Mouse (Mus musculus) lung, embryonic 14.5 days (tissue): ENCODE measurements around the gene Ano3. TPM values are rescaled to one million over a fixed set of nuclear protein-coding genes. Genes with fewer than 3 reads are reported as not detected.

Experiments
- ATAC-seq: fragments of 200-750 bp; cut with Nextera tagmentation; 2 replicates; pipeline ENCODE4 v1.8.0; 2017; ENCODE audit warnings: mild to moderate bottlenecking, moderate TSS enrichment, moderate library complexity; ENCODE audit not compliant: insufficient read depth
- DNase-seq: peaks from one replicate; pipeline ENCODE4 v3.0.0-alpha.2; 2015
- H3K27ac ChIP-seq: fragments of 300-500 bp; sonication (generic); 2 replicates; pipeline ENCODE4 v1.5.1; 2014; ENCODE audit warnings: low read depth, mild to moderate bottlenecking, moderate library complexity
- H3K27me3 ChIP-seq: fragments of 300-500 bp; sonication (generic); 2 replicates; pipeline ENCODE4 v1.6.1; 2014; ENCODE audit warnings: low read length, control low read depth; ENCODE audit not compliant: insufficient read depth
- H3K36me3 ChIP-seq: fragments of 300-500 bp; sonication (generic); 2 replicates; pipeline ENCODE4 v1.6.1; 2014; ENCODE audit warnings: control low read depth; ENCODE audit not compliant: insufficient read depth
- H3K4me1 ChIP-seq: fragments of 300-500 bp; sonication (generic); 2 replicates; pipeline ENCODE4 v1.6.1; 2014; ENCODE audit warnings: antibody characterized with exemption, control low read depth; ENCODE audit not compliant: insufficient read depth
- H3K4me2 ChIP-seq: fragments of 300-500 bp; sonication (generic); 2 replicates; pipeline ENCODE4 v1.6.1; 2014; ENCODE audit warnings: mild to moderate bottlenecking
- H3K4me3 ChIP-seq: fragments of 300-500 bp; sonication (generic); 2 replicates; pipeline ENCODE4 v1.5.1; 2014; ENCODE audit warnings: low read depth, low read length
- H3K9ac ChIP-seq: fragments of 300-500 bp; sonication (generic); 2 replicates; pipeline ENCODE4 v1.6.1; 2014
- H3K9me3 ChIP-seq: fragments of 300-500 bp; sonication (generic); 2 replicates; pipeline ENCODE4 v1.6.1; 2016; ENCODE audit warnings: low read depth, low read length, control low read depth
- CTCF ChIP-seq: IDR thresholded peaks from 2 replicates; pipeline ENCODE4 v1.5.1; 2016; ENCODE audit warnings: antibody characterized with exemption, low read depth
- WGBS: fragments of 180-500 bp; shearing (Covaris S2); extraction: QIAGEN DNeasy Blood & Tissue Kit; methylation state at CpG from one replicate; pipeline ENCODE4 v1.1.7; 2014; 5-methylcytosine and 5-hydroxymethylcytosine counted together
- polyA plus RNA-seq: library from polyadenylated mRNA; unstranded; fragments of >200 nt; fragmentation: Nextera tagmentation; extraction: Ambion mirVana; gene quantifications from 2 replicates; pipeline ENCODE4 v1.2.1, GENCODE M21; 2014

Gene Ano3
- polyA plus RNA-seq, 1 experiment from 2014 or later: 0.08 TPM

GRCm38 (mm10) chr2:110896477-110897270 is 54.0 kb downstream of the Ano3 start:
- ATAC-seq (no peak), DNase-seq (no peak)
- Histone ChIP-seq H3K4me3 (no peak overlapping the region), H3K36me3 (no peaks in the 10 kb centered on the region), H3K4me1 (no peaks in the 10 kb centered on the region), H3K27ac (no peak overlapping the region), H3K27me3 (no peaks in the 10 kb centered on the region), H3K9ac (no peak overlapping the region), H3K4me2 (no peak overlapping the region), H3K9me3 (no peaks in the 10 kb centered on the region)
- WGBS: 90% methylated on average over 2 of the region's 2 CpGs
- no peak for TF ChIP-seq CTCF

- H3K4me3 ChIP-seq: no peak overlapping the region
- H3K27me3 ChIP-seq: no peaks in the 10 kb centered on the region
- H3K36me3 ChIP-seq: no peaks in the 10 kb centered on the region
- H3K4me2 ChIP-seq: no peak overlapping the region
- no peaks in the 10 kb centered on the region for H3K4me1 ChIP-seq
- 80% methylated on average over 4 of the region's 4 CpGs for WGBS
- no peak for TF ChIP-seq CTCF
- no peaks in the 10 kb centered on the region for H3K9me3 ChIP-seq
- DNase-seq: no peak
- no peak overlapping the region for H3K9ac ChIP-seq
- no peak for ATAC-seq
- H3K27ac ChIP-seq: no peak overlapping the region
Measured at GRCm38 (mm10) chr2:110871650-110872049, 79.1 kb downstream of the Ano3 start.

GRCm38 (mm10) chr2:110865584-110865983 is 85.1 kb downstream of the Ano3 start:
- no peak for DNase-seq
- no peak for ATAC-seq
- Histone ChIP-seq H3K4me3 (no peak overlapping the region), H3K27ac (no peak overlapping the region), H3K9me3 (no peaks in the 10 kb centered on the region), H3K9ac (no peak overlapping the region), H3K4me1 (no peaks in the 10 kb centered on the region), H3K4me2 (no peak overlapping the region), H3K36me3 (no peaks in the 10 kb centered on the region), H3K27me3 (no peaks in the 10 kb centered on the region)
- WGBS: 56% methylated on average over 3 of the region's 3 CpGs
- TF ChIP-seq CTCF: no peak

GRCm38 (mm10) chr2:110863376-110863775 is 87.3 kb downstream of the Ano3 start:
- WGBS: 93% methylated on average over 4 of the region's 4 CpGs
- ATAC-seq: no peak
- no peak for DNase-seq
- H3K9me3 ChIP-seq: no peaks in the 10 kb centered on the region
- no peaks in the 10 kb centered on the region for H3K27me3 ChIP-seq
- no peak overlapping the region for H3K4me2 ChIP-seq
- TF ChIP-seq CTCF: no peak
- no peak overlapping the region for H3K9ac ChIP-seq
- no peak overlapping the region for H3K4me3 ChIP-seq
- H3K36me3 ChIP-seq: no peaks in the 10 kb centered on the region
- no peak overlapping the region for H3K27ac ChIP-seq
- H3K4me1 ChIP-seq: no peaks in the 10 kb centered on the region

- Histone ChIP-seq H3K36me3 (no peaks in the 10 kb centered on the region), H3K9ac (no peak overlapping the region), H3K4me1 (no peaks in the 10 kb centered on the region), H3K9me3 (no peaks in the 10 kb centered on the region), H3K27me3 (no peaks in the 10 kb centered on the region), H3K4me3 (no peak overlapping the region), H3K27ac (no peak overlapping the region), H3K4me2 (no peak overlapping the region)
- DNase-seq (no peak), ATAC-seq (no peak)
- no peak for TF ChIP-seq CTCF
- WGBS: 50% methylated on average over 7 of the region's 7 CpGs
Measured at GRCm38 (mm10) chr2:110839559-110840243, 111.0 kb downstream of the Ano3 start.

GRCm38 (mm10) chr2:110816189-110816588 is 134.5 kb downstream of the Ano3 start:
- Histone ChIP-seq H3K36me3 (no peaks in the 10 kb centered on the region), H3K27me3 (no peaks in the 10 kb centered on the region), H3K4me2 (no peak overlapping the region), H3K9ac (no peak overlapping the region), H3K9me3 (no peaks in the 10 kb centered on the region), H3K4me1 (no peaks in the 10 kb centered on the region), H3K4me3 (no peak overlapping the region), H3K27ac (no peak overlapping the region)
- ATAC-seq (no peak), DNase-seq (no peak)
- no peak for TF ChIP-seq CTCF

- Histone ChIP-seq H3K4me3 (no peak overlapping the region), H3K4me2 (no peak overlapping the region), H3K9me3 (no peaks in the 10 kb centered on the region), H3K36me3 (no peaks in the 10 kb centered on the region), H3K9ac (no peak overlapping the region), H3K4me1 (no peaks in the 10 kb centered on the region), H3K27me3 (no peaks in the 10 kb centered on the region), H3K27ac (no peak overlapping the region)
- ATAC-seq: no peak
- 93% methylated on average over 1 of the region's 1 CpGs for WGBS
- no peak for DNase-seq
- TF ChIP-seq CTCF: no peak
Measured at GRCm38 (mm10) chr2:110814964-110815363, 135.8 kb downstream of the Ano3 start.
